Mouse (Mus musculus): ENCODE data around the gene Cd164l2. TPM values are rescaled to one million over a fixed set of nuclear protein-coding genes. Genes with fewer than 3 reads are reported as not detected.
A peak's percentile ranks its signal among the peaks of the same experiment; 100 is the strongest.

The Cd164l2 gene
- total RNA-seq, 2 experiments from 2014 or later, result 0.74 TPM; not detected in 1

GRCm38 (mm10) chr4:133218745-133219144, 6.8 kb downstream of the Cd164l2 start:
- DNase-seq (ENCODE audit: low spot score in 2 of 2), result no peak

- peak in 1 of 2 experiments; percentile 7 for DNase-seq (ENCODE audit: low spot score in 2 of 2)
Observed at GRCm38 (mm10) chr4:133220656-133221055, 8.7 kb downstream of the Cd164l2 start.

- no peak for DNase-seq (ENCODE audit: low spot score in 2 of 2)
Observed at GRCm38 (mm10) chr4:133221701-133222100, 9.8 kb downstream of the Cd164l2 start.

GRCm38 (mm10) chr4:133223875-133224274, 11.9 kb downstream of the Cd164l2 start:
- peak in 1 of 2 experiments; percentile 7 for DNase-seq (ENCODE audit: low spot score in 2 of 2)

DNA sequence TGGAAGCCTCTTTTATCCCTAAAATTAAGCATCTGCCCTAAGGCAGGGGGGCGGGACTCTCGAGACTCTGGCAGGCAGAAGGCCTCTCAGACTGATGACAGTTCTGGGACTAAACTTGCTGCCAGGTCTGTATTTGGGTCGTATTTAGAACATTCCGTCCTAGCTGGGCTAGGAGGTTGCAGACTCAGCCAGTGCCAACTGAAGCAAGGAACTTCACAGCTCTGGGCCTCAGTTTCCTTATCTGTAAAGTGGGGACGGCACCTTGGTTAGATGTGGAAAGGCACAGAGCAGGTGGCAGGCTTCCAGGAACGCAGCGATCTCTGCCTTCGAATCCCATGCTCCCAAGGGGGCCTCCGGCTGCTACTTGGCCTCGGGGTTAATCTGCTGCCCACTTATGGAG, 14.1 kb downstream of the Cd164l2 start:
- no peak for DNase-seq (ENCODE audit: low spot score in 2 of 2)

DNA sequence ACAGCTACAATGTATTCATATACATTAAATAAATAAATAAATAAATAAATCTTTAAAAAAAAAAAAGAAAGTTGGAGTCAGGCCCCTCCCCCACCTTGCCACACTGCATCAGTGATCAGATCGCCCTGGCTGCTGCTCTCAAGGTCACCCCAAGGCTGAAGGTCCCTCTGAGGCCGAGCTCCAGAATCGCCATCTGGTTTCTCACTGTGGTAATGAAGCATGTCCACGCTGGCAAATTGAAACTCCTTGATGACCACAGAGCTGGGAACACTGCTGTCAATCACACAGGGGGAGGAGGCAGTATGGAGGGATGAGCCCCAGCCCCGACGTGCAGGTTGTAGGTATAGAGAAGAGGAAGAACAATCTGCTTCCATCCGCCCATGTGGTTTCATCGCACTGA, 15.7 kb downstream of the Cd164l2 start:
- DNase-seq (ENCODE audit: low spot score in 2 of 2), result no peak

- no peak for DNase-seq (ENCODE audit: low spot score in 2 of 2)
Observed at GRCm38 (mm10) chr4:133229582-133229981, 17.7 kb downstream of the Cd164l2 start.

- no peak for DNase-seq (ENCODE audit: low spot score in 2 of 2)
Observed at GRCm38 (mm10) chr4:133233285-133233976, 21.5 kb downstream of the Cd164l2 start.

GRCm38 (mm10) chr4:133234771-133235170, 22.8 kb downstream of the Cd164l2 start:
- no peak for DNase-seq (ENCODE audit: low spot score in 2 of 2)

DNA sequence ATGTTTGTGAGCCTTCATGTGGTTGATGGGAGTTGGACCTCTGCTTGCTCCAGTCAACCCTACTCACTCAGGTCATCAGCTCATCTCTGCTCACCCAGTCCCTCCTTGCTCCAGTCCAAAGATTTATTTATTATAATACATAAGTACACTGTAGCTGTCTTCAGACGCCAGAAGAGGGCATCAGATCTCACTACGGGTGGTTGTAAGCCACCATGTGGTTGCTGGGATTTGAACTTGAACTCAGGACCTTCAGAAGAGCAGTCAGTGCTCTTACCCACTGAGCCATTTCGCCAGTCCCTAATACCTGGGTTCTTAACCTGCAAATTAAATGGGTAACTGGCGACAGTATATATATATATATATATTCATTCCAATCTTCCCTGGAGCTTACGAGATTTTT, 23.5 kb downstream of the Cd164l2 start:
- DNase-seq (ENCODE audit: low spot score in 2 of 2), result no peak

- no peak for DNase-seq (ENCODE audit: low spot score in 2 of 2)
Observed at GRCm38 (mm10) chr4:133237911-133238310, 26.0 kb downstream of the Cd164l2 start.

GRCm38 (mm10) chr4:133240490-133240921, 28.6 kb downstream of the Cd164l2 start, which contains the start of gene Map3k6:
TSS of gene Map3k6 (plus strand) at chr4:133240818.
- peak in 1 of 2 experiments; percentile 44 for DNase-seq (ENCODE audit: low spot score in 2 of 2)

DNA sequence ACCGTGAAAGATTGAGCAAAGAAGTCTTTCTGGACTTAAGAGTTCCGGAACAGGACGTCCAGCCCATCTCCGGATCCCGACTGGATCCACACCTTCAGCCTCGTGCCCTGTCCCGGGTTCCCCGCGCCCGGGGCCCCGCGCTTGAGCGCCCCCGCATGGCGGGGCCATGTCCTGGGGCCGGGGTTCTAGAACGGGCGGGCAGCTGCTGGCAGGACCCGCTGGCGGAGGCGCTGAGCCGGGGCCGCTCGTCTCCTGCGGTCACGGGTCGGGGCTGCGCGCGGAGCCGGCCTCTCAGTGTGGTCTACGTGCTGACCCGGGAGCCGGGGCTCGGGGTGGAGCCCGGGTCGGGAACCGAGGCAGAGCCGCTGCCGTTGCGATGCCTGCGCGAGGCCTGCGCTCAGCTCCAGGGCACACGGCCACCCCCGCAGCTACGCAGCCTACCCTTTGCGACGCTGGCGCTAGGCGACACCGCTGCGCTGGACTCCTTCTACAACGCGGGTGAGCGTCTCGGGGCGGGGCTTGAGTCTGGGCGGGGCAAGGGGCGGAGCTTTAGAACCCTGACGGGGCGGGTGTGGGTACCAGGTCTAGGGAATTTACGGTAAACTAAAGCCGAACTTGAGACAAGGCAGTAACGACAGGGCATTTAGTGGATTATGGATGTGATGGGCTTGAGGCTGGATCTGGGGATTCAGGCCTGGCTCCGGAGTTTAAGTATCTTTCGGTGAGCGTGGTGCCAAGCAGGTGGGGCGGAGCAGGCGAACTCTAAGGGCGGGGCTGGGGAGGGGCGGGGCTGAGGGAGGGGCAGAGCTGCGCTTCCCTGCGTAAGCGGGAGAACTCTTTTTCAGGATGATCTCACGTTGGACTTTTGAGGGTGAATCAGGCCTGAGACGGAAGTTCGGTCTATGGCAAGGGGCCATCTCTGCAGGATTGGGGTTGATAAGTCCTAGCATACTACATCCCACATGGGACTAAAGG, 29.3 kb downstream of the Cd164l2 start:
- peak; percentile 80 to 89 for DNase-seq (ENCODE audit: low spot score in 2 of 2)

- no peak for DNase-seq (ENCODE audit: low spot score in 2 of 2)
Observed at GRCm38 (mm10) chr4:133241910-133242309, 30.0 kb downstream of the Cd164l2 start.

GRCm38 (mm10) chr4:133242710-133243109, 30.8 kb downstream of the Cd164l2 start:
- no peak for DNase-seq (ENCODE audit: low spot score in 2 of 2)

GRCm38 (mm10) chr4:133243538-133243937, 31.6 kb downstream of the Cd164l2 start:
- DNase-seq (ENCODE audit: low spot score in 2 of 2), result no peak

- DNase-seq (ENCODE audit: low spot score in 2 of 2), result no peak
Observed at GRCm38 (mm10) chr4:133244289-133244688, 32.4 kb downstream of the Cd164l2 start.

DNA sequence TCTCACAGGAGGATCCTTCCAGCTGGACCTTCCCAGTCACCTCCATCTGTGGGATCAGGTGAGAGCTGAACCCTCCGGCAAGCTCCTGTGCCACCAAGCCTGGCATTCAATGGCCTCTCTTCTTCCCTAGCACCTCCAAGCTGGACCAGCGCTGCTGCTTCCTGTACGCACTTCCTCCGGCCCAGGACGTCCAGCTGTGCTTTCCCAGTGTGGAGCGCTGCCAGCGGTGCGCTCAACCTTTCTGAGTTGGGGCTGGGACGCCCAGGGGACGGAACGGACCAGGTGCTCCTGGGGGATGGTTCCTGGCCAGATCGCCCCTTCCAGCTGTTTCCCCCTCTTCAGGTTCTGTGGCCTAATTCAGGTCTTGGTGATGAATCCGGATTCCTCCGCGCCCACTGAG, 35.1 kb downstream of the Cd164l2 start:
- DNase-seq (ENCODE audit: low spot score in 2 of 2), result no peak

GRCm38 (mm10) chr4:133247806-133248449, 36.0 kb downstream of the Cd164l2 start:
- no peak for DNase-seq (ENCODE audit: low spot score in 2 of 2)

DNA sequence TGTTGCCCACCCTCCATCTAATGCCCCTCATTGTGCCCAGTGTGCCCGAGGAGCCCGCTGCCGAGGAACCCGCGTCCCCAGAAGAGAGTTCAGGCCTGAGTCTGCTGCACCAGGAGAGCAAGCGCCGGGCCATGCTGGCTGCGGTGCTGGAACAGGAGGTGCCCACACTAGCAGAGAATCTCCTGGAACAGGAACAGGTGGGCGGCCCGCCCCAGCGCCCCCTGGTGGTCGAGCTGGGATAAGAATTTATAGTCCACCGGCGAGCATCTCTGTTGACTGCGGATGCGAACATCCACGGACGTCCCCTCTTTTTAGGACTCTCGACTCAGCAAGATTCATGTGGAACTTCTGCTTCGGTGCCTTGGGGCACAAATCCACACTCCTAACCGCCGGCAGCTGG, 38.7 kb downstream of the Cd164l2 start:
- DNase-seq (ENCODE audit: low spot score in 2 of 2), result peak; percentile 81 to 84

- no peak for DNase-seq (ENCODE audit: low spot score in 2 of 2)
Observed at GRCm38 (mm10) chr4:133251214-133251613, 39.3 kb downstream of the Cd164l2 start.
